Mouse (Mus musculus) G1E (cell line): ENCODE measurements around the gene Spen.

Experiments used
- CTCF ChIP-seq: IDR thresholded peaks from 2 replicates; pipeline ENCODE4 v1.5.1; 2012; ENCODE audit warnings: low read depth, low read length, inconsistent platforms, mixed read lengths
- GATA1 ChIP-seq: IDR thresholded peaks from 2 replicates; pipeline ENCODE4 v1.6.1; 2012; ENCODE audit warnings: borderline replicate concordance, low read length, inconsistent platforms, mixed read lengths
- GATA2 ChIP-seq: IDR thresholded peaks from 2 replicates; pipeline ENCODE4 v1.6.1; 2012; ENCODE audit warnings: low read depth, low read length, inconsistent platforms, borderline replicate concordance
- POLR2AphosphoS5 ChIP-seq: IDR thresholded peaks from 2 replicates; pipeline ENCODE4 v1.6.1; 2012; ENCODE audit warnings: low read depth, low read length, inconsistent platforms; ENCODE audit not compliant: insufficient replicate concordance

DNA sequence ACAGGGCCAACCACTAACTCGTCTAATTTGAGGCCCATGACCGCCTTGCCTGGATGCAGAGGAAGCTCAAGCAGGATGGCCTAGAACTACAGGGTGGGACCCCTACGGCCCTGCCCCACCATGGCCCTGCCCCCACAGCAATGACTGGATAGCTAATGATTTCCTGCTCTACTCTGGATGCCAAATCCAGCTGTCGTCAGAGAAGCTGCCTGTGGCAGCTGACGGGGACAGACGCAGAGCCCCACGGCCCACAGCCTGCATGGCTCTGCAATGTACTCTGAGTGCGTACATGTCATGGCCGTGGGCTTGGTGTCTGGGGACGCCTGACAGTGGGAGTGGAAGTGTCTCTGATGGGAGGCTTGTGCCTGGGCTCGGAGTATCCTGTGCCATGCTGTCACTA is 54.3 kb downstream of the Spen start:
- TF ChIP-seq CTCF = no peak
- no peak for TF ChIP-seq POLR2AphosphoS5
- TF ChIP-seq GATA2 = no peak
- no peak for TF ChIP-seq GATA1
